Mouse (Mus musculus): ENCODE data around the gene Rab3ip. TPM values are rescaled to one million over a fixed set of nuclear protein-coding genes. Genes with fewer than 3 reads are reported as not detected.

The Rab3ip gene
- total RNA-seq, 1 experiment: 51.9 TPM

DNA sequence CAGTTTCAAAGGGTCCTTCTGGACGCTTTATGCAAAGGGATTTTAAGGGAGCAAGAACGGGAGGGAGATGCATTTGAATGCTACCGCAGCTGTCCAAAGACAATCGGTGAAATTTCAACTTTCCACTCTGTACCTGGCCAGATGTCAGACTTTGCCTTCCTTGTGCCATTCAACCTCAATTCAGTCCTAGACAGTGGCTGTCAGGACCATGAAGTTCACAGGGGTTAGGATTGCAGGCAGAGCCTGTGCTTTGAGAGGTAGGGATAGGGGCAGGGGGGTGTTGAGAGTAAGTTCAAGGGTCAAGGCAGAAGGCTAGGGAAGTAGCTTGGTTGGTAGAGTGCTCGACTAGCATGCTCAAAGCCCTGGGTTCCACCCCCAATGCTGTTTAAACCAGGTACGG, 79.8 kb downstream of the Rab3ip start:
- TF ChIP-seq MAFK (IDR thresholded peaks at IDR 0.05; ENCODE audit: insufficient read depth, low read depth, low read length) (no peak), CHD2 (IDR thresholded peaks at IDR 0.05; ENCODE audit: low read depth, low read length) (no peak), HCFC1 (IDR thresholded peaks at IDR 0.05; ENCODE audit: borderline replicate concordance, insufficient read depth, low read length) (no peak), ZNF384 (IDR thresholded peaks at IDR 0.05; ENCODE audit: low read depth, low read length) (no peak), ZC3H11A (IDR thresholded peaks at IDR 0.05; ENCODE audit: borderline replicate concordance, low read depth, low read length) (no peak)

More for the DNA sequence above, 79.8 kb downstream of the Rab3ip start:
- no peak overlapping the region for H3K27ac ChIP-seq (ENCODE audit: insufficient read depth, low read depth, low read length, poor library complexity, severe bottlenecking)
- H3K9me3 ChIP-seq (ENCODE audit: control insufficient read depth, insufficient read depth, low read depth, low read length): no peaks in the 10 kb centered on the region
- H3K9ac ChIP-seq (ENCODE audit: insufficient read depth, low read depth, low read length, poor library complexity, severe bottlenecking): no peak overlapping the region
- no peak overlapping the region for H3K4me3 ChIP-seq (ENCODE audit: insufficient read depth in 1 of 2, low read depth in 1 of 2, low read length in 2 of 2, poor library complexity in 1 of 2, severe bottlenecking in 1 of 2)
- H3K4me1 ChIP-seq (ENCODE audit: control insufficient read depth in 2 of 2, insufficient read depth in 2 of 2, low read length in 2 of 2, poor library complexity in 1 of 2): peaks cover 8 to 12% of the 10 kb centered on the region in 2 experiments; a peak in 3 of 4 replicates
- in situ Hi-C loops (cut with MboI; ENCODE audit: low sequenced_read_pairs in 2 of 2, unreplicated experiment in 2 of 2): no loop called here
- H3K36me3 ChIP-seq (ENCODE audit: control insufficient read depth, insufficient read depth, low read length, poor library complexity, severe bottlenecking): no peaks in the 10 kb centered on the region
- no peak for DNase-seq (ENCODE audit: low read depth, low spot score)

Other genes with a start within 250 kb of the Rab3ip start
- gene Myrfl, start 53.9 kb downstream of the Rab3ip start, total RNA-seq (2012; rRNA removed): 0.11 and 0.13 TPM in 2 replicates
- not detected in 2 replicates for gene Gm10271, start 21.8 kb upstream of the Rab3ip start, total RNA-seq (2012; rRNA removed)
- gene Best3, start 35.5 kb upstream of the Rab3ip start, total RNA-seq (2012; rRNA removed): 0.21 and 0.36 TPM in 2 replicates
- gene Lrrc10, start 94.6 kb upstream of the Rab3ip start, total RNA-seq (2012; rRNA removed): 0.27 and 0.53 TPM in 2 replicates
- 369 and 441 TPM in 2 replicates for gene Cct2, start 113.0 kb upstream of the Rab3ip start, total RNA-seq (2012; rRNA removed)
- gene Frs2, start 197.8 kb upstream of the Rab3ip start, total RNA-seq (2012; rRNA removed): 11.7 and 17.3 TPM in 2 replicates

Data from ES-E14 (cell line).